Mouse (Mus musculus): ENCODE measurements at regions not wholly inside any gene's neighbourhood (a gene's known extent, or its start where the extent isn't known, plus 50 kb on each side); places are given as distances from the start of the nearest gene placed in this dataset.

- no peak for TF ChIP-seq POLR2A (IDR thresholded peaks at IDR 0.05; ENCODE audit: control insufficient read depth, low read depth, low read length)
- TF ChIP-seq CTCF (IDR thresholded peaks at IDR 0.05; ENCODE audit: control insufficient read depth, insufficient read depth, insufficient replicate concordance, low read depth, low read length): no peak
Observed at GRCm38 (mm10) chr19:60120917-60121316, 105.6 kb downstream of the Fam204a start.

Measured in testis, adult 2 months (tissue).